Mouse (Mus musculus): ENCODE results near the gene Arel1.

GRCm38 (mm10) chr12:84897322-84897721, 73.4 kb downstream of the Arel1 start:
- TF ChIP-seq CTCF (IDR thresholded peaks at IDR 0.05; ENCODE audit: low read depth, low read length) (no peak), POLR2A (IDR thresholded peaks at IDR 0.05; ENCODE audit: extremely low read depth, insufficient read depth, low read length) (no peak)
